Mouse (Mus musculus) stomach, postnatal 0 days (tissue): ENCODE results near the gene Mfsd4b3.

Source experiments
- CTCF ChIP-seq: IDR thresholded peaks from 2 replicates; pipeline ENCODE4 v1.5.1; 2016; ENCODE audit warnings: antibody characterized with exemption, low read depth, mild to moderate bottlenecking, moderate library complexity
- EP300 ChIP-seq: optimal IDR thresholded peaks from 2 replicates; pipeline ENCODE3; 2016; ENCODE audit warnings: antibody characterized with exemption

DNA sequence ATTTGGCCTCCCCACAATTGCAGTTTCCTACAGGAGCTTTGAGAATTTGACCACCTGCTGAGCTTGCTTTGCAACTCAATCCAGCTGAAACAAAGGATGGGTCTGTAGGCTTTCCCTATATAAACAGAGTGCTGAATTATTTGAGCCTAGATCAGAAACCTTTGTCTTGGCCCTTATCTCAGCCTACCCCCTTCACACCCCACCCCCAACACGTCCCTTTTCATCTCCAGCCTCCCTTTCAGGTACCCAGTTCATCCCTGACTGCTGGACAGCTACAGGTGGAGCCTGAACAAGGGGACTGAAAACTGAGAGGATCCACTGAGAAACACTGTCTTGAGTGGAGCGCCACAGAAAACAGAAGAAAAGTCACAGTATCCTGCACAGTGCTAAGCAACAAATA, 15.8 kb upstream of the Mfsd4b3 start:
- TF ChIP-seq CTCF, result no peak
- TF ChIP-seq EP300, result no peak
